Mouse (Mus musculus) G1E-ER4 (cell line): ENCODE data around the gene Cdc25b. TPM values are rescaled to one million over a fixed set of nuclear protein-coding genes. Genes with fewer than 3 reads are reported as not detected.

Experiments
- GATA1 ChIP-seq: IDR thresholded peaks from one replicate; pipeline ENCODE4 v1.8.0; 2012; ENCODE audit warnings: low read length, inconsistent platforms
- polyA plus RNA-seq: library from polyadenylated mRNA; stranded (reverse); fragments of >175 nt; gene quantifications from 2 replicates; pipeline ENCODE4 v1.2.3, GENCODE M21; 2012

Cdc25b gene
- polyA plus RNA-seq, result 11.2 and 13.4 TPM in 2 replicates

DNA sequence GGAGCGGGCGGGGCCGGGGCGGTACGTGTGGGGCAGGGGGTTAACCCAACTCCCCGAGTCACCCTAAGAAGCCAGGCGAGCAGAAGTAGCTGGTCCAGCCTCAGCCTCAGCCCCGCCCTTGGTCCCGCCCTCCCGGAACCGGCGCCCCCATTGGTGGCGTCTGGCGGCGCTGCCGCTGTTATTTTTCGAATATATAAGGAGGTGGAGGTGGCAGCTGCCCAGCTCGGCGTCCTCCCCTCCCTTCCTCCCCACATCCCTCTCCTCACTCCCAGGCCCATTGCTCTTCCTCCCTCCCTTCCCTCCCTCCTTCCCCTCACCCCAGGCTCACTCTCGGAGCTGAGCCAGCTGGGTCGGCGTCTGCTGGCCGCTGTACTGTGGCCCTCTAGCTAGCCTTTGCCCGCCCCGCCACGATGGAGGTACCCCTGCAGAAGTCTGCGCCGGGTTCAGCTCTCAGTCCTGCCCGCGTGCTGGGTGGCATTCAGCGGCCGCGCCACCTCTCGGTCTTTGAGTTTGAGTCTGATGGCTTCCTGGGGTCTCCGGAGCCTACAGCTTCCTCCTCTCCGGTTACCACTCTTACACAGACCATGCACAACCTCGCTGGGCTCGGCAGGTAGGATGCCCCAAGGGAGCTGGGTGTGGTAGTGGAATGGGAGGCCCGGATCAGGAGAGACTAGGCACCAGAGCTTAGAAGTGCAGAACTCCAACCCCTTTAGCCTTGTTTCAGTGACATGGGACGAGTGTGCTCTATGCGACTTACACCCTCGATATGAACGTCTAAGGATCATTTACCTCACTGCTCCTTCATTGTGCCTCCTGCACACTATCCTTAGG lies at the start of gene Cdc25b, which contains the start of gene Spef1:
Gene Cdc25b (plus strand): TSS at position 179 of the 831 bp plus-strand sequence.
Gene Spef1 (minus strand): TSS at position 512 of the 831 bp plus-strand sequence.
- TF ChIP-seq GATA1, result no peak

DNA sequence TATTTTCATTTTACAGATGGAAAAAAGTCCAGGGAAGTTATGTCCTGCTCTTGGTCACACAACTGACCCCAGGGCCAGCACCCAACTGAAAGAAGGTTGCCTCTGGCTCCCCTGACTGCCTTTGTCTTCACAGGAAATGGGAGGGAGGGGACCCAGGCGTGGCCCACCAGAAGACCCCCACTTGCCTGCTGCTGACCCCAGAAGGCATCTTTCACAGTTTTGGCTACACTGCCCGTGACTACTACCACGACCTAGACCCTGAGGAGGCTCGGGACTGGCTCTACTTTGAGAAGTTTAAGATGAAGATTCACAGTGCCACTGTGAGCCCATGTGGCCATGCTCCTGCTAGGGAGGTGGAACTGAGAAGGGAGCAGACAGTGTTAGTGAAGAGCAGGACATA lies 48.5 kb upstream of the Cdc25b start:
- no peak for TF ChIP-seq GATA1

DNA sequence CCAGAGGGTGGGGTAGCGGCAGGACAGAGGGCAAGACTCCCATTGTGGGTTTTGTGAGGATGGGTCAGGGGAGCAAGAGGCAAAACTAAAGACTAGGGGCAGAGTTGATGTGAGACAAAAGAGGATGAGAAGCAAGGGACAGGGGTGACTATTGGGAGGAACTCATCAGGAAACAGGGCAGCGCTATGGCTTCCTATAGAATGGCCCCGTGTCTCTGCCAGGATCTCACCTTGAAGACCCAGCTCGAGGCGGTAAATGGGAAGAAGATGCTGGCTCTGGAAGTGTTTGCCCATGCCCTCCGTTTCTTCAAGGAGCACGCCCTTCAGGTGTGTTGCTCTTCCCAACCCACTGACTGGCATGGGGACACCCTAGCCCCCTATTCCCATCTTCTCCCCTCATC lies 48.0 kb upstream of the Cdc25b start:
- TF ChIP-seq GATA1, result no peak

DNA sequence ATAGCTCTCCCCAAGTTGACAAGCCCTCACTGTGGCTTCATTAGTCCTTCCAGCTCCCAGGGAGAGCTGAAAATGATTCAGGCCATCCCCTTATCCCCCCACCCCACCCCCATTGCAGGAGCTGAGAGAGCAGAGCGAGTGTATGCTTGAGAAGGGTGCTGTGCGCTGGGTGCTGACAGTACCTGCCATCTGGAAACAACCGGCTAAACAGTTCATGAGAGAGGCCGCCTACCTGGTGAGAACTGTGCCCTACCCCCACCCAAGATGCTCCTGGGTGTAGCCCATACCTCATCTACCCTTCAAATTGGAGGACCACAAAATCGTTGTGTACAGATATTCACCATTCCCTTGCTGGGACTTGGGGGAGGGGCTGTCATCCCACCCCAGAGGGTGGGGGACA lies 47.5 kb upstream of the Cdc25b start:
- no peak for TF ChIP-seq GATA1

DNA sequence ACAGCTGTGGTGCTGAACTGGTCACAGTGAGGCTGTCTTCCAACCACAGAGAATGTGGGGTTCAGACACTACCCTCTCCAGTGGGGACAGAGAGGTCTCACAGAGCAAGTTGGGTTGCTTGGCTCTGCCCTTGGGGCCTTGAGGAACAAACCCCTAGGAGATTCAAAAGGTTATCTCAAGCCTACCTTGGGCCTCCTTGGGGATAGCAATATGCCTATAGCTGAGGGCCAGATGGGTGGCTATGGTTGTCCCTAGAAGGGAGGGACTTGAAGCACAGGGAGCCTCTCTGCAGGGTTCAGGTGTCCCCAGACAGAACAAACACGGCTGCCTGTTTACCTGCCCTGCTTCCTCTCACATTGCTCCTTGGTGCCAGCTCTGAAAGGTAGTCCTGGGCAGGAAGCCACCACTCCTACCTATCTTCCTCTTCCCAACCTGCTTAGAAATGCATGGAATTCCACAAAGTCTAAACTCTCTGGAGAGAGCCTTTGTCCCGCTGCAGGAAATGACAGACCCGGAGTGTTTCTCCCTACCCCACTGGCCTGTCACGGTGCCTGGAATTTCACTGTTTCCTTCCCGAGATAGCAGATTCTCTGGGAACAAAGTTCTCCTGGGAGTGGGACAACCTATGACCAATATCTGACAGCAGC lies 46.7 kb upstream of the Cdc25b start:
- no peak for TF ChIP-seq GATA1

DNA sequence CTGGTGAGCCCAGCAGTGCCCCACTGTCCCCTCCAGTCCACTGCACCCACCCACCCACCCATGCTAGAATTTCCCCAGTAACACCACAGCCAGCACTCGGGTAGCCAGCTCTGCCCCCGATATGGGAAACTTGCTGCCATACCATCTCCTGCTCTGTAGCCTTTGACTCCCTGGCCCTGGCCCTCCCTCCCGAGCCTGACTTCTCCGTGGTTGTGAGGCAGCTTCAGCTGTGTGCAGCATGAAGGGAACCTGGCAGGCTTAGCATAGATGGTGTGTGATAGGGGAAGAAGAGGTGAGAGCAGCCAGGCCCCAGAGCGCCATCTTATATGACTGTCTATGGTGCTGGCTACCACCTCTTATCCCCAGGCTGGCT lies 46.2 kb upstream of the Cdc25b start:
- no peak for TF ChIP-seq GATA1

DNA sequence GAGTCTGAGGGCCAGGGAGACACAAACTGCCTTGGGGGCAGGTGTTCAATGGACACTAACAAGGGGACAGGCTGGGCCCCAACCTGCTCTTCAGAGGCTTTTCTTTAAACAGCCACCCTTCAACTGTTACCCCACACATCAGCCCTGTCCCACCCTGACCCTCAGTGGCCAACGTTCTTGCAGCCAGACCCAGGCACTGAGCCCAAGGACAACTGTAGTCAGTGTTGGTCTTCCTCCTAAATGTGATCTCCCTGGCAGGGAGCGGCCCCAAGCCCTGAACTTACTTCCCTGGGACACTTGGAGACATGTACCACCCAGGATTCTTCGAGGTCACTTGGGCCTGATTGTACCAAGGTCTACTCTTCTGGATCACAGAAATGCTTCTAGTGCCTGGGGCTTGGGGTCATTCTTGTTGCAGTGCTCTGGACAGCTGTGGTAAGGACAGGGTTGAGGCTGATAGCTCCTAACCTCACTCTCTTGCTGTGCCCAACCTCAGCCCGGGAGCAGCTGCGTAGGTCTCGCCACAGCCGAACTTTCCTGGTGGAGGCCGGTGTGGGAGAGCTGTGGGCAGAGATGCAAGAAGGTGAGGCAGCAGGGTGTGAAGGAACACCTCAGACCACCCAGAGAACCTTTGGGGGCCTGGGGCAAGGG lies 45.3 kb upstream of the Cdc25b start:
- no peak for TF ChIP-seq GATA1

DNA sequence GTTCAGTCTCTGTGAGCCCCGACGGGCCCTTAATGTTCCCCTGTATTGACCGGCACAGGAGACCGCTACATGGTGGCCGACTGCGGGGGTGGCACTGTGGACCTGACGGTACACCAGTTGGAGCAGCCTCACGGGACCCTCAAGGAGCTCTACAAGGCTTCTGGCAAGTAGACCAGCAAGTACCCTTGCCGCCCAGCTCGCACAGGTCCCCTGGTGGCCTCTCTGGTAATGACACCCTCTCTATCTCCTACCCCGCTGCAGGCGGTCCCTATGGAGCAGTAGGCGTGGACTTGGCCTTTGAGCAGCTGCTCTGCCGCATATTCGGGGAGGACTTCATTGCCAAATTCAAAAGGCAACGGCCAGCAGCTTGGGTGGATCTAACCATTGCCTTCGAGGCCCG lies 44.2 kb upstream of the Cdc25b start:
- no peak for TF ChIP-seq GATA1

DNA sequence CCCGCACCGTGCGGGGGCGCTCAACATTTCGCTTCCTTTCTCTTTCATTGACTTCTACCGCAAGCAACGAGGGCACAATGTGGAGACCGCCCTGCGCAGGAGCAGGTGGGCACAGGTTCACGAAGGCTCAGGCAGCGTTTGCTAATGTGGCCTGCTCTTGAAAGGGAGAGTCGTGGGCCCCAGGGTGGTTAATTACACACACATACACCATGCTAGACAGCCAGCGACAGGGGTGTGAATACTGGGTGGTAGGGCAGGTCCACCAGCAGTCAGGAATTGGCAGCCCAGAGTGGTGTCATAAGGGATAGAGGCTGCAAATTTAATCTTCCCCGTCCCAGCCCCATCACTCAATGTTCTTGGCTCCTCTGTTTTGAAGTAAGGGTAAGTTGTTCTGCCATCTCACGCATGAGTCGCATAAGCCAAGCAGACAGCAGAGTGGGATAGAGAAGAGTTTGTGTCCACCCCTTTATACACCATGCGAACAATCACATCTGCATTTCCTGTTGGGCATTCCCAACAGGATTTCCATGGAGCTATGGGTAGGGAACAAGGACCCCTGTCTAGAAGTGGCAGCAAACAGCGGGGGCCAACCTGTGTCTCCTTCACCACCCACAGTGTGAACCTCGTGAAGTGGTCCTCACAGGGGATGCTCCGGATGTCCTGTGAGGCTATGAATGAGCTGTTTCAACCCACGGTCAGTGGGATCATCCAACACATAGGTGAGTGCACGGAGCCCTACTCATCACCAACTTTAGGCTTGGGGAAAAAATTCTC lies 43.6 kb upstream of the Cdc25b start:
- no peak for TF ChIP-seq GATA1

DNA sequence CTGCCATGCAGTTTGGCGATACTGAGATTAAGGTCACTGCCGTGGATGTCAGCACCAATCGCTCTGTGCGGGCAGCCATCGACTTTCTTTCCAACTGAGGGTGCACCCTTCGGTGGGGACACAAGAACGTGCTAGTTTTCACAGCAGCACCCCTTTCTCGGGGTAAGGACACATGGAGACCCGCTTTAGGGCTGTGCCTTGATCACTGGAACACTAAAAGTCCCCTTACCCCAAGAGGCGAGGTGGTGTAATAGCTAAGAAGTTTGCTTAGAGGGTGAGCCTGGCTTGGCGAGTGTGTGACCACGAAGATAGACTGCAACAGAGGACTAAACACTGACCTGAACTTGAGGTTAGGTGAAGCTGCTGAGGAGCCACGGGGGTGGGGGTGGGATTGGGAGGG lies 41.6 kb upstream of the Cdc25b start:
- TF ChIP-seq GATA1, result no peak

DNA sequence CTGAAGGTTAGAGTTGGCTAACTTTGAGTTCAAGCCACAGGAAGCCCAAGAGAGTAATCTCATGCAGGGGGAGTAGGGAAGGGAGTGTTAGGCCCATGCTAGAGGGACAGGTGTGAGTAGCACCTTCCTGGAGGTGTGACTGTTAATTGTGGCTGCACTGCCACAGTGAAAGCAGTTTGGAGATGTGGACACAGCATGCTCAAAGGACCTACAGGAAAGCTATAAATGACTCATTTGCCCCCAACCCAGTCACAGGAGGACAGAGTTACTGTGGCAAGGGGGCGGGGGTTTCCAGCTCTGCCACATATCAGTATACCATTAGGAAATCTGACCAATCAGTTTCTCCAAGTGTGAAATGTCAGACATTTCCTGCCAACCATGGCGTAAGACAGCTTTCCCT lies 41.2 kb upstream of the Cdc25b start:
- no peak for TF ChIP-seq GATA1

DNA sequence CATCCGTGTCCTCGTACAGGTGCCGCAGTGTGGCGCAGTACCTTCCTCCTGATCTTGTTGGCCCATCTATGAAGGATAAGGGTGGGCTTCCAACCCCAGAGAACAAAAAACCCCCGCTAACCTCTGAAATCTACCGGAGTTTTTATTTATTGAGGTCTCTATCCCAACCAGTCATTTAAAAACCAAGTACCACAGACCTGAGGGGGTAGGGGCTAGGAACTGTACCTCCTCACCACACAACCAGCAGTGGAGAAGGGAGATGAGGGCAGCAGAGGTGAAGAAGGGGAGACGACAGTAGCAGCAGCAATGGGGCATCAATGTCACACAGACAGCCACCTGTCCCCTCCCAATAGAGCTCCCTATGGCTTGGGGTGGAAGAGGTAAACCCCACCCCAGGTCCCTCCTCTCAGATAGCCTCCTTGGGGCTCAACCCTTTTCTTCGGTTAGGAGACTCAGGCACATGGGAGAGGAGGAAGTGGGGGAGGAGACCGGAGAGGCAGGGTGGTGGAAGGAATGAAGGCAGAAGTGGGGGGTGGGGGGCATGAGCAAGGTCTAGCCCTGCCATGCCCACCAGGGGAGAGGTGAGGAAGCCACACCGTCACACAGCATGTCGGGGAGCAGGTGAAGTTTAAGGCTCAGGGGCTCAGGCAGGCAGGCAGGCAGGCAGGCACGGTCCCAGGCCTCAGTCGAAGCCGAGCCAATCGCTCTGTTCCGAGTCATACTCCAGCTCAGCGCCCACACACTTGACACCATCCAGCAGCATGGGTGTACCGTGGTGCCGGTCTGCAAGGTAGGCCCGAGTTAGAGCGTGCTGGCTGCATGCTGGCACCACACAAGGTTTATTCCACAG lies 40.3 kb upstream of the Cdc25b start:
- no peak for TF ChIP-seq GATA1

DNA sequence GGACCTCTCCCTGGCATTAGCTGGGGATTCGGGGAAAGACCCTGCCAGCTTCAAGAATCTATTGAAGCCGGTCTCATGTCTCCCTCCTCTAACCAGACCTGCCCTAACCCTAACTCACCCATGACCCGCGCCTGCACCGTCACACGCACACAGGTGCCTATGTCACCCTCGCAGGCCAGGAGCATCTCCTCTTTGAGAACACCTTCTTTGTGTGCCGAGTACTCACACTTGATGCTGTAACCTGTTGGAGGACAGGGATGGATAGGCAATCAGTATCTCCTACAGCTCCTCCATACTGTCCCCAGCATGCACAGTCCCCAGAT lies 39.7 kb upstream of the Cdc25b start:
- TF ChIP-seq GATA1, result no peak

DNA sequence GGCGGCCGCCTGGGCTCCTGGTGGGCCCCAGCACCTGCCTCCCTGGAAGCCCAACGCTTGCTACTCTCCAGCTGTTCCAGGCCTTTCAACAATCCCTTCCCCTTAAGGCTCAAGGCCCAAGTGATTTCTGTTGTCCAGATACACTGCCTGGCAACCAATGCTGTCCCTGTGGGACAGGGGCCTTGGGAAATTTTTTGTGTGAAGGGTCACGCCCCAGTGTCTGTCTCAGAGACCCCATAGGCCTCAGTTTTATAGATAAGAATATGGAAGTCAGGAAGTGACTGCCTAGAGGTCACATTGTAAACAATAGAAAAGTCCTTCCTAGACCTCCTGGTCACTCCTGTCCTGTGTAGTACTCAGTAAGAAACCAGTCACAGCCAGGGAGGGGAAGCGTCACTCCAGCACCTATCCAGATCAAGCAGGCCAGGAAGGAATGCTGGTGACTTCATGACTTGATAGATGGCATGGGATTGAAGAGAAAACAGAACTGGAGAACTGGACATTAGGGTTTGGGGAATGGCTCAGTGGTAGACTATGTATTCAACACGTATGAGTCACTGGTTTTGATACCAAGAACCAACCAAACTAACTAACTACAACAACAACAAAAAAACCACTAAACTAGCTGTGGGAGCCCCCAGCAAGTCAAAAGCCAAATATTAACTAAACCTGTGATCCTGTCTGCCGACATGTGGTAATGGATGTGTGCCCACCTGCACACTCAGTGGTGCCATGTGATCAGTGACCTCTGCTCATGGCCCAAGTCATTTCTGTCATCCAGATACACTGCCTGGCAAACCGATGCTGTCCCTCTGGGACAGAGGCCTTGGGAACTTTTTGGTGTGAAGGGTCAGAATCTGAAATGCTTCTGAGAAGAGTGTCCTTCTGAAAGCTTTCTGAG lies 38.1 kb upstream of the Cdc25b start:
- no peak for TF ChIP-seq GATA1
